Mouse (Mus musculus): ENCODE measurements at regions not wholly inside any gene's neighbourhood (a gene's known extent, or its start where the extent isn't known, plus 50 kb on each side); places are given as distances from the start of the nearest gene placed in this dataset.

DNA sequence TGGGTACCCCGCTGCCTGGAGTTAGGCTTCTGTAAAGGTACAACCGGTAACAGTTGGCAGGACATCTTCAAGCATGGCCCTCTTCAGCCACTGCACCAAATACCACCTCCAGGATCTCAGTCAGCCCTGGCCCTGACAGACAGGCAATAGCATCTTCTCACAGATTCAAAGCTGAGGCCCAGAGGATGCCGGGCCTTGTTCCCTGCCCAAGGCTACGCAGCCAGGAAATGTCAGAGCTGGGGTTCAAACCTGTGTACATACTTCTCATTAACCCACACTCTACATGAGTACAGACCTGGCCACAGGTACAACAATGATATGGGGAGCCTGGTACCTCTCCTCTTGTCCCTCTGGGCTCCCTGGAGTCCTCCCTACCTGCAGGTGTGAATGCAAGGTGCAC is 497.3 kb downstream of the Med13l start:
- no peak for TF ChIP-seq CTCF (IDR thresholded peaks at IDR 0.05; ENCODE audit: control insufficient read depth, insufficient read depth, insufficient replicate concordance, low read depth, low read length)
- no peak for TF ChIP-seq POLR2A (IDR thresholded peaks at IDR 0.05; ENCODE audit: control insufficient read depth, low read depth, low read length)
